In genomic region chr7:43449811-43450210, GRCm38 (mm10) we compare ENCODE assay signal across 27 mouse cellular contexts. TPM values are rescaled to one million over a fixed set of nuclear protein-coding genes. Genes with fewer than 3 reads are reported as not detected.
"Had no signal": no experiment of that assay in that cellular context is flagged by ENCODE, and none has a peak within 500 bp of the region (broad histone marks: within the 10 kb centered on the region; RNA-seq: fewer than 3 reads in every experiment).

No protein-coding gene starts in this region.

- H3K4me3 ChIP-seq: kidney, embryonic 15.5 days; limb, embryonic 12.5 days; limb, embryonic 15.5 days; midbrain, embryonic 12.5 days; midbrain, embryonic 15.5 days; neural tube, embryonic 12.5 days; neural tube, embryonic 15.5 days; stomach, embryonic 15.5 days had no signal

- H3K27ac ChIP-seq: kidney, embryonic 15.5 days; limb, embryonic 12.5 days; limb, embryonic 15.5 days; liver, embryonic 14.5 days; macrophage; midbrain, embryonic 12.5 days; midbrain, embryonic 15.5 days; neural tube, embryonic 12.5 days; neural tube, embryonic 15.5 days; stomach, embryonic 15.5 days had no signal

- H3K9ac ChIP-seq: kidney, embryonic 15.5 days; limb, embryonic 12.5 days; limb, embryonic 15.5 days; liver, embryonic 14.5 days; liver, postnatal 0 days; lung, embryonic 14.5 days; midbrain, embryonic 12.5 days; midbrain, embryonic 15.5 days; neural tube, embryonic 12.5 days; neural tube, embryonic 15.5 days; stomach, embryonic 15.5 days had no signal

- ATAC-seq: liver, postnatal 0 days; lung, postnatal 0 days; midbrain, embryonic 15.5 days had no signal

- DNase-seq: kidney, postnatal 10 days; kidney, postnatal 36 days; left cerebral cortex, postnatal 4 days; liver, postnatal 0 days; lung, embryonic 14.5 days; right cerebral cortex, adult 18-20 months; right cerebral cortex, postnatal 14 days; right cerebral cortex, postnatal 4 days; thymus, postnatal 25 days had no signal

- H3K9me3 ChIP-seq: kidney, embryonic 15.5 days; limb, embryonic 12.5 days; limb, embryonic 15.5 days; midbrain, embryonic 12.5 days; midbrain, embryonic 15.5 days; neural tube, embryonic 12.5 days; neural tube, embryonic 15.5 days; stomach, embryonic 15.5 days had no signal

- H3K4me2 ChIP-seq: kidney, embryonic 15.5 days; limb, embryonic 12.5 days; limb, embryonic 15.5 days; liver, embryonic 11.5 days; lung, embryonic 14.5 days; midbrain, embryonic 12.5 days; midbrain, embryonic 15.5 days; neural tube, embryonic 12.5 days; neural tube, embryonic 15.5 days; stomach, embryonic 15.5 days had no signal

- H3K27me3 ChIP-seq: kidney, embryonic 15.5 days; limb, embryonic 12.5 days; limb, embryonic 15.5 days; midbrain, embryonic 12.5 days; midbrain, embryonic 15.5 days; neural tube, embryonic 12.5 days; neural tube, embryonic 15.5 days; stomach, embryonic 15.5 days had no signal

RNA-seq across cellular contexts. Expression of gene Gm45233, which starts 5.9 kb away (rescaled TPM):
- polyA plus RNA-seq: limb, embryonic 12.5 days; liver, postnatal 0 days; lung, embryonic 14.5 days; lung, postnatal 0 days; macrophage; midbrain, embryonic 15.5 days; thymus, postnatal 0 days had no signal

RNA-seq across cellular contexts. Expression of gene Cldnd2, which starts 9.2 kb away (rescaled TPM):
- total RNA-seq: layer of hippocampus, adult 8-10 months; layer of hippocampus, postnatal 14 days; left cerebral cortex, adult 8-10 months; left cerebral cortex, postnatal 14 days; left cerebral cortex, postnatal 4 days; megakaryocyte, adult 5-6 weeks had no signal
- polyA plus RNA-seq: kidney, embryonic 15.5 days; limb, embryonic 12.5 days; limb, embryonic 15.5 days; liver, embryonic 11.5 days; liver, embryonic 14.5 days; liver, postnatal 0 days; lung, embryonic 14.5 days; macrophage; midbrain, embryonic 12.5 days; midbrain, embryonic 15.5 days; neural tube, embryonic 12.5 days; neural tube, embryonic 15.5 days; stomach, embryonic 15.5 days; thymus, postnatal 0 days had no signal

RNA-seq across cellular contexts. Expression of gene Nkg7, which starts 12.9 kb away (rescaled TPM):
- total RNA-seq: layer of hippocampus, postnatal 14 days; left cerebral cortex, adult 8-10 months; left cerebral cortex, postnatal 14 days; left cerebral cortex, postnatal 4 days had no signal
- polyA plus RNA-seq: kidney, embryonic 15.5 days; limb, embryonic 12.5 days; midbrain, embryonic 12.5 days; neural tube, embryonic 15.5 days had no signal
